Mouse (Mus musculus): ENCODE results near the gene Olfr518. TPM values are rescaled to one million over a fixed set of nuclear protein-coding genes. Genes with fewer than 3 reads are reported as not detected.

The Olfr518 gene
- polyA plus RNA-seq, 1 experiment from 2014 or later, result not detected

Other genes with a start within 250 kb of the Olfr518 start
- gene Olfr509, start 233.1 kb downstream of the Olfr518 start, polyA plus RNA-seq (2015; fragmentation: Nextera tagmentation; extraction: Ambion mirVana), result not detected in 2 replicates
- gene Olfr510, start 218.6 kb downstream of the Olfr518 start, polyA plus RNA-seq (2015; fragmentation: Nextera tagmentation; extraction: Ambion mirVana), result not detected in 2 replicates
- not detected in 2 replicates for gene Olfr512, start 171.7 kb downstream of the Olfr518 start, polyA plus RNA-seq (2015; fragmentation: Nextera tagmentation; extraction: Ambion mirVana)
- not detected in 2 replicates for gene Olfr513, start 134.0 kb downstream of the Olfr518 start, polyA plus RNA-seq (2015; fragmentation: Nextera tagmentation; extraction: Ambion mirVana)
- not detected in 2 replicates for gene Olfr514, start 59.0 kb downstream of the Olfr518 start, polyA plus RNA-seq (2015; fragmentation: Nextera tagmentation; extraction: Ambion mirVana)
- not detected in 2 replicates for gene Olfr516, start 34.5 kb downstream of the Olfr518 start, polyA plus RNA-seq (2015; fragmentation: Nextera tagmentation; extraction: Ambion mirVana)
- gene Olfr517, start 12.6 kb downstream of the Olfr518 start, polyA plus RNA-seq (2015; fragmentation: Nextera tagmentation; extraction: Ambion mirVana), result not detected in 2 replicates
- not detected in 2 replicates for gene Olfr519, start 9.4 kb upstream of the Olfr518 start, polyA plus RNA-seq (2015; fragmentation: Nextera tagmentation; extraction: Ambion mirVana)
- gene Nlrp10, start 45.2 kb upstream of the Olfr518 start, polyA plus RNA-seq (2015; fragmentation: Nextera tagmentation; extraction: Ambion mirVana), result 0.03 and 0.05 TPM in 2 replicates
- gene Eif3f, start 49.4 kb upstream of the Olfr518 start, polyA plus RNA-seq (2015; fragmentation: Nextera tagmentation; extraction: Ambion mirVana), result 34.9 and 35.2 TPM in 2 replicates
- gene Tub, start 65.3 kb upstream of the Olfr518 start, polyA plus RNA-seq (2015; fragmentation: Nextera tagmentation; extraction: Ambion mirVana), result 0.05 TPM in 2 replicates
- 0.39 and 0.53 TPM in 2 replicates for gene Ric3, start 198.3 kb upstream of the Olfr518 start, polyA plus RNA-seq (2015; fragmentation: Nextera tagmentation; extraction: Ambion mirVana)